Mouse (Mus musculus): ENCODE data around the gene Sept4. TPM values are rescaled to one million over a fixed set of nuclear protein-coding genes. Genes with fewer than 3 reads are reported as not detected.

Sept4 gene
- total and polyA plus RNA-seq, 3 experiments: 1.5 to 2.4 TPM; not detected in 1

GRCm38 (mm10) chr11:87573751-87574150 is 5.0 kb downstream of the Sept4 start:
- no peak for TF ChIP-seq TBP (IDR thresholded peaks at IDR 0.05; ENCODE audit: low read depth, low read length)
- no peak for TF ChIP-seq E2F4 (IDR thresholded peaks at IDR 0.05; ENCODE audit: borderline replicate concordance, low read depth, low read length)
- no peak for TF ChIP-seq CTCF (IDR thresholded peaks at IDR 0.05 in 2 of 3, conservative IDR thresholded peaks at IDR 0.05 in 1 of 3; ENCODE audit: control insufficient read depth in 1 of 3, insufficient read depth in 1 of 3, low read depth in 2 of 3, low read length in 3 of 3, poor library complexity in 1 of 3, severe bottlenecking in 1 of 3)
- H3K4me1 ChIP-seq (ENCODE audit: control insufficient read depth in 1 of 2, insufficient read depth in 2 of 2, low read length in 2 of 2): peaks cover 1 to 6% of the 10 kb centered on the region in 2 experiments; a peak in 2 of 4 replicates
- H3K4me3 ChIP-seq (ENCODE audit: control insufficient read depth in 1 of 2, insufficient read depth in 1 of 2, low read depth in 2 of 2, low read length in 2 of 2): no peak overlapping the region
- no peak overlapping the region for H3K9ac ChIP-seq (ENCODE audit: control insufficient read depth, low read depth, low read length, poor library complexity, severe bottlenecking)
- H3K27ac ChIP-seq (ENCODE audit: control insufficient read depth, low read depth, low read length): no peak overlapping the region
- no peaks in the 10 kb centered on the region for H3K9me3 ChIP-seq (replicated peaks; ENCODE audit: insufficient read depth, low read length)
- H3K79me2 ChIP-seq (ENCODE audit: control insufficient read depth, insufficient read depth, low read length, poor library complexity): no peaks in the 10 kb centered on the region
- DNase-seq (ENCODE audit: low read depth, low spot score): no peak
- H3K27me3 ChIP-seq (ENCODE audit: control insufficient read depth in 1 of 2, insufficient read depth in 2 of 2, low read length in 2 of 2): peaks cover 13 to 28% of the 10 kb centered on the region in 2 experiments
- H3K36me3 ChIP-seq (ENCODE audit: control insufficient read depth in 1 of 2, insufficient read depth in 2 of 2, low read length in 2 of 2): no peaks in the 10 kb centered on the region; a peak in 1 of 4 replicates

- H3K79me2 ChIP-seq (ENCODE audit: control insufficient read depth, insufficient read depth, low read length, poor library complexity): no peaks in the 10 kb centered on the region
- DNase-seq (ENCODE audit: low read depth, low spot score): no peak
- no peak overlapping the region for H3K27ac ChIP-seq (ENCODE audit: control insufficient read depth, low read depth, low read length)
- H3K4me1 ChIP-seq (ENCODE audit: control insufficient read depth in 1 of 2, insufficient read depth in 2 of 2, low read length in 2 of 2): peaks cover 2 to 14% of the 10 kb centered on the region in 2 experiments; a peak in 3 of 4 replicates
- TF ChIP-seq USF1 (IDR thresholded peaks at IDR 0.05; ENCODE audit: low read depth, low read length): no peak
- no peak for TF ChIP-seq POLR2AphosphoS5 (IDR thresholded peaks at IDR 0.05; ENCODE audit: borderline replicate concordance, low read depth, low read length)
- no peak for TF ChIP-seq RCOR1 (IDR thresholded peaks at IDR 0.05; ENCODE audit: low read depth, low read length)
- TF ChIP-seq ETS1 (IDR thresholded peaks at IDR 0.05; ENCODE audit: low read depth, low read length): no peak
- TF ChIP-seq MAZ (IDR thresholded peaks at IDR 0.05; ENCODE audit: low read depth, low read length): no peak
- no peak for TF ChIP-seq MAFK (IDR thresholded peaks at IDR 0.05; ENCODE audit: borderline replicate concordance, low read depth, low read length)
- no peak for TF ChIP-seq ZNF384 (IDR thresholded peaks at IDR 0.05; ENCODE audit: low read depth, low read length)
- TF ChIP-seq TAL1 (IDR thresholded peaks at IDR 0.05; ENCODE audit: low read length): no peak
- TF ChIP-seq KAT2A (conservative IDR thresholded peaks at IDR 0.05; ENCODE audit: low read depth, low read length): no peak
- no peak for TF ChIP-seq POLR2AphosphoS2 (IDR thresholded peaks at IDR 0.05; ENCODE audit: low read length)
- no peak for TF ChIP-seq ZKSCAN1 (IDR thresholded peaks at IDR 0.05; ENCODE audit: low read depth, low read length)
- H3K4me3 ChIP-seq (ENCODE audit: control insufficient read depth in 1 of 2, insufficient read depth in 1 of 2, low read depth in 2 of 2, low read length in 2 of 2): no peak overlapping the region
- H3K9me3 ChIP-seq (replicated peaks; ENCODE audit: insufficient read depth, low read length): no peaks in the 10 kb centered on the region
- peaks cover 10 to 25% of the 10 kb centered on the region in 2 experiments for H3K27me3 ChIP-seq (ENCODE audit: control insufficient read depth in 1 of 2, insufficient read depth in 2 of 2, low read length in 2 of 2)
- H3K9ac ChIP-seq (ENCODE audit: control insufficient read depth, low read depth, low read length, poor library complexity, severe bottlenecking): no peak overlapping the region
- peaks cover 0 to 2% of the 10 kb centered on the region in 2 experiments; a peak in 1 of 4 replicates for H3K36me3 ChIP-seq (ENCODE audit: control insufficient read depth in 1 of 2, insufficient read depth in 2 of 2, low read length in 2 of 2)
Measured at GRCm38 (mm10) chr11:87574520-87575180, 5.9 kb downstream of the Sept4 start.

All from MEL (cell line).